Mouse (Mus musculus): ENCODE measurements around the gene Fam117a.

DNA sequence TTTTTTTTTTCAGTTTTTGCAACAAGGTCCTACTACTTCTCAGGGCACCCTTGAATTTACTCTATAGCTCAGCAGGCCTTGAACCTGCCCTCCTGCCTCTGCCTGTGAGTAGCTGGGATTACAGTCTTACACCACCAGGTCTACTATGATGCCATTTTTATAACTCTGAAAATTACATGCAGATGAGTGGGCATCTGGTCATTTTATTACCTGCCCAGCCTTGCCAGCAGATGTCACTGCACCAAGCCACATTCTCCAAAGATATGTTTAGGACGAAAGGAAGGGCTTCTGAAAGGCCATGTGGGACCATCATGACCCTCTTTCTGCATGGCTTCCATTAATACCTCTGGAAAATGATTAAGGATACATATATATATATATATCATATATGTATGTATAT lies 17.3 kb upstream of the Fam117a start:
- TF ChIP-seq CTCF (IDR thresholded peaks at IDR 0.05; ENCODE audit: extremely low read depth, insufficient read length, insufficient replicate concordance, low read depth, low read length) (no peak), POLR2A (IDR thresholded peaks at IDR 0.05; ENCODE audit: low read depth, low read length) (no peak)

Measured in small intestine, adult 2 months (tissue).